ENCODE assay signal across 28 mouse cellular contexts in genomic region chr1:58049126-58049525, GRCm38 (mm10). TPM values are rescaled to one million over a fixed set of nuclear protein-coding genes. Genes with fewer than 3 reads are reported as not detected.
A peak's percentile ranks its signal among the peaks of the same experiment; 100 is the strongest.
DNase-seq lines count a peak whose midpoint lies in the region; ATAC-seq and TF ChIP-seq lines count a peak whose summit lies in the region.
"Had no signal": no experiment of that assay in that cellular context is flagged by ENCODE, and none has a peak within 500 bp of the region (broad histone marks: within the 10 kb centered on the region; RNA-seq: fewer than 3 reads in every experiment).

No protein-coding gene starts in this region.

- H3K27me3 ChIP-seq in liver, adult 2 months (ENCODE audit: control insufficient read depth, insufficient read depth, low read length) = no peaks in the 10 kb centered on the region
- H3K27me3 ChIP-seq in liver, embryonic 11.5 days (replicated peaks; ENCODE audit: control insufficient read depth, insufficient read depth, low read length) = no peaks in the 10 kb centered on the region
- H3K27me3 ChIP-seq: embryonic facial prominence, embryonic 12.5 days; embryonic facial prominence, embryonic 15.5 days; forebrain, embryonic 12.5 days; heart, embryonic 12.5 days; heart, embryonic 15.5 days; hindbrain, embryonic 13.5 days had no signal

- DNase-seq in kidney, adult 11 months = peak; percentile 19
- DNase-seq in kidney, postnatal 10 days = no peak
- peak; percentile 56 for DNase-seq in kidney, adult 9 months
- no peak for DNase-seq in kidney, postnatal 4 days
- DNase-seq in liver, adult 2 months (ENCODE audit: extremely low read depth, low read depth, low spot score) = peak; percentile 66
- no peak for DNase-seq in liver, embryonic 11.5 days (ENCODE audit: low spot score)
- DNase-seq: adrenal gland, adult 2 months; adrenal gland, postnatal 14 days; cerebellum, adult 11 months; cerebellum, adult 2 months; cerebellum, adult 9-11 months; cerebellum, postnatal 25 days; gastrocnemius, postnatal 10 days; gastrocnemius, postnatal 36 days; heart, postnatal 10 days; heart, postnatal 36 days had no signal

- TF ChIP-seq CTCF in liver, adult 2 months (IDR thresholded peaks at IDR 0.05; ENCODE audit: low read depth, low read length) = no peak

- no peaks in the 10 kb centered on the region for H3K4me1 ChIP-seq in liver, adult 2 months (ENCODE audit: control insufficient read depth, insufficient read depth, low read length)
- H3K4me1 ChIP-seq in liver, embryonic 11.5 days (replicated peaks; ENCODE audit: control insufficient read depth, insufficient read depth, low read length) = no peaks in the 10 kb centered on the region
- H3K4me1 ChIP-seq: embryonic facial prominence, embryonic 12.5 days; embryonic facial prominence, embryonic 15.5 days; heart, embryonic 12.5 days; heart, embryonic 15.5 days; hindbrain, embryonic 10.5 days had no signal

- ATAC-seq in liver, embryonic 11.5 days (replicated peaks; ENCODE audit: low FRiP score) = no peak
- ATAC-seq: CD4-positive, CD25-positive, alpha-beta regulatory T cell, adult 4 months; forebrain, embryonic 16.5 days; hindbrain, embryonic 16.5 days had no signal

- no peak overlapping the region for H3K27ac ChIP-seq in liver, adult 2 months (replicated peaks; ENCODE audit: insufficient read depth, low read depth, low read length)
- H3K27ac ChIP-seq in liver, embryonic 11.5 days (ENCODE audit: low read depth, low read length) = no peak overlapping the region
- H3K27ac ChIP-seq: embryonic facial prominence, embryonic 12.5 days; embryonic facial prominence, embryonic 15.5 days; forebrain, embryonic 12.5 days; heart, embryonic 15.5 days; hindbrain, embryonic 10.5 days; hindbrain, embryonic 13.5 days had no signal

- H3K4me3 ChIP-seq in liver, adult 2 months (ENCODE audit: insufficient read depth, low read depth, low read length) = no peak overlapping the region
- no peak overlapping the region for H3K4me3 ChIP-seq in liver, embryonic 11.5 days (ENCODE audit: low read depth, low read length)
- H3K4me3 ChIP-seq: embryonic facial prominence, embryonic 12.5 days; embryonic facial prominence, embryonic 15.5 days; forebrain, embryonic 12.5 days; heart, embryonic 12.5 days; heart, embryonic 15.5 days; hindbrain, embryonic 10.5 days; hindbrain, embryonic 13.5 days had no signal

- no peaks in the 10 kb centered on the region for H3K9me3 ChIP-seq in liver, embryonic 11.5 days (ENCODE audit: control insufficient read depth, low read length)
- H3K9me3 ChIP-seq: embryonic facial prominence, embryonic 12.5 days; embryonic facial prominence, embryonic 15.5 days; forebrain, embryonic 12.5 days; heart, embryonic 12.5 days; heart, embryonic 15.5 days; hindbrain, embryonic 10.5 days; hindbrain, embryonic 13.5 days had no signal

- no peaks in the 10 kb centered on the region for H3K79me2 ChIP-seq in liver, adult 2 months (ENCODE audit: control insufficient read depth, insufficient read depth, low read length)

- WGBS in liver, adult 2 months = 53% methylated on average over 5 of the region's 5 CpGs
- WGBS in liver, embryonic 11.5 days = 84% methylated on average over 5 of the region's 5 CpGs

- no peak overlapping the region for H3K9ac ChIP-seq in liver, adult 2 months (ENCODE audit: low read depth, low read length)
- no peak overlapping the region for H3K9ac ChIP-seq in liver, embryonic 11.5 days (ENCODE audit: low read depth, low read length)
- H3K9ac ChIP-seq: embryonic facial prominence, embryonic 12.5 days; embryonic facial prominence, embryonic 15.5 days; forebrain, embryonic 12.5 days; heart, embryonic 12.5 days; heart, embryonic 15.5 days; hindbrain, embryonic 13.5 days had no signal

- H3K4me2 ChIP-seq in liver, embryonic 11.5 days = no peak overlapping the region
- H3K4me2 ChIP-seq: embryonic facial prominence, embryonic 12.5 days; embryonic facial prominence, embryonic 15.5 days; forebrain, embryonic 12.5 days; heart, embryonic 12.5 days; heart, embryonic 15.5 days; hindbrain, embryonic 13.5 days had no signal

- H3K36me3 ChIP-seq in liver, adult 2 months (ENCODE audit: control insufficient read depth, insufficient read depth, low read length) = peaks cover 72% of the 10 kb centered on the region
- H3K36me3 ChIP-seq in liver, embryonic 11.5 days (ENCODE audit: control insufficient read depth, insufficient read depth, low read length) = no peaks in the 10 kb centered on the region
- H3K36me3 ChIP-seq: embryonic facial prominence, embryonic 12.5 days; embryonic facial prominence, embryonic 15.5 days; forebrain, embryonic 12.5 days; heart, embryonic 12.5 days; heart, embryonic 15.5 days; hindbrain, embryonic 10.5 days; hindbrain, embryonic 13.5 days had no signal

- TF ChIP-seq POLR2A in liver, adult 2 months (IDR thresholded peaks at IDR 0.05; ENCODE audit: extremely low read depth, insufficient read depth, low read length) = no peak

RNA-seq across cellular contexts. Expression of gene Aox1, which starts 19.4 kb away (rescaled TPM):
- total RNA-seq in liver, adult 2 months (2014; rRNA removed) = 37.1 and 53.2 TPM in 2 replicates
- 17.8 and 19.5 TPM in 2 replicates for polyA plus RNA-seq in liver, adult 2 months (2012; rRNA removed)
- polyA plus RNA-seq in liver, embryonic 11.5 days (2014; fragmentation: Nextera tagmentation; extraction: Ambion mirVana) = 0.05 and 0.07 TPM in 2 replicates
- total RNA-seq: common myeloid progenitor, adult 5-6 weeks; granulocyte monocyte progenitor cell, adult 5-6 weeks had no signal

RNA-seq across cellular contexts. Expression of gene Kctd18, which starts 30.4 kb away (rescaled TPM):
- total RNA-seq in liver, adult 2 months (2014; rRNA removed) = 8.3 and 8.9 TPM in 2 replicates
- 2.1 and 2.9 TPM in 2 replicates for polyA plus RNA-seq in liver, adult 2 months (2012; rRNA removed)
- 9.0 and 9.2 TPM in 2 replicates for polyA plus RNA-seq in liver, embryonic 11.5 days (2014; fragmentation: Nextera tagmentation; extraction: Ambion mirVana)

RNA-seq across cellular contexts. Expression of gene Sgo2a, which starts 53.4 kb away (rescaled TPM):
- total RNA-seq in liver, adult 2 months (2014; rRNA removed) = 0.28 and 0.54 TPM in 2 replicates
- polyA plus RNA-seq in liver, adult 2 months (2012; rRNA removed) = not detected in 2 replicates
- polyA plus RNA-seq in liver, embryonic 11.5 days (2014; fragmentation: Nextera tagmentation; extraction: Ambion mirVana) = 15.3 and 18.2 TPM in 2 replicates

Comparison
In these comparisons a context has a peak if more than half of its experiments do, and no peak if none do; other contexts are left out.
1. DNase-seq: peak in kidney, adult 11 months (single experiment), kidney, adult 9 months (single experiment) and liver, adult 2 months (single experiment); none in kidney, postnatal 10 days (single experiment), kidney, postnatal 4 days (0 of 2) and liver, embryonic 11.5 days (single experiment).
2. RNA of gene Aox1, which starts 19.4 kb away (polyA plus RNA-seq): 17.8 to 19.5 TPM in liver, adult 2 months; 0.05 to 0.07 TPM in liver, embryonic 11.5 days; every median in the first group is over 10 times any median in the second.
3. RNA of gene Sgo2a, which starts 53.4 kb away (polyA plus RNA-seq): 15.3 to 18.2 TPM in liver, embryonic 11.5 days; not detected in liver, adult 2 months; every median in the first group is over 10 times any median in the second.